Mouse (Mus musculus) liver, embryonic 14.5 days (tissue): ENCODE data around the gene Hoga1.

Experiments used
- CTCF ChIP-seq: IDR thresholded peaks from 2 replicates; pipeline ENCODE4 v1.5.1; 2016; ENCODE audit warnings: antibody characterized with exemption, low read depth, control low read depth
- EP300 ChIP-seq: IDR thresholded peaks from 2 replicates; pipeline ENCODE4 v1.6.1; 2016; ENCODE audit warnings: antibody characterized with exemption, low read depth

DNA sequence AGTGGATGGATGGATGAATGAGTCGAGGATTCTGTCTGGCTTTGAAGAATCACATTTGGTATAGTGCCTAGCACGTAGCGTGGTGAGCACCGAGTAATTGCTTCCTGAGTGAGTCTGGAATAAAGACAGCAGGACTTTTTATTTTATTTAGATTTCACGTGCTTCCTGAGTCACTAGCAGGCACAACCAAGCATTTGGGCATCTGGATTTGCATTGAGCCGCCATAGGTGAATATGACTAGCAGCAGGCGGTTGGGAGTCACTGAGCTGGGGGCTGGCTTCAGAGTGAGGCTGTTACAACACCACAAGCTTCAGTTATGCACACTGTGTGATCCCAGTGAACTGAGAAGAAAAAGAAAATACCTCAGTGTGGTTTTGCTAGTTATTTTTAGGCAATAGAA is 36.3 kb upstream of the Hoga1 start:
- TF ChIP-seq EP300 (no peak), CTCF (no peak)
